Mouse (Mus musculus) hematopoietic stem cell, adult 5-6 weeks (primary cell): Measurements from ENCODE around the gene Chrna10. TPM values are rescaled to one million over a fixed set of nuclear protein-coding genes. Genes with fewer than 3 reads are reported as not detected.

Experiments used
- ATAC-seq, 2 experiments: fragments of 125-278 bp in 1 of 2; replicated peaks in 1 of 2; 2 replicates each; pipeline ENCODE4 v1.8.0; 2016 to 2017; ENCODE audit warnings: inconsistent platforms in 2 of 2, mild to moderate bottlenecking in 2 of 2, moderate number of reproducible peaks in 2 of 2, low read depth in 1 of 2, moderate TSS enrichment in 1 of 2; ENCODE audit not compliant: low FRiP score in 2 of 2, poor library complexity in 2 of 2, severe bottlenecking in 2 of 2, insufficient read depth in 1 of 2, low TSS enrichment in 1 of 2
- total RNA-seq: library from RNA; stranded (forward); fragments of 172-1452, 232-1000 nt; gene quantifications from 2 replicates; pipeline ENCODE4 v1.2.3, GENCODE M21; 2017

Chrna10 gene
- 0.31 and 0.60 TPM in 2 replicates for total RNA-seq

GRCm38 (mm10) chr7:102116579-102117331, at the start of gene Chrna10:
Gene Chrna10, minus strand, starts transcription at chr7:102116828.
- ATAC-seq: no peak

- no peak for ATAC-seq
These were observed 37.1 kb upstream of the Chrna10 start for GRCm38 (mm10) chr7:102153691-102154090.

DNA sequence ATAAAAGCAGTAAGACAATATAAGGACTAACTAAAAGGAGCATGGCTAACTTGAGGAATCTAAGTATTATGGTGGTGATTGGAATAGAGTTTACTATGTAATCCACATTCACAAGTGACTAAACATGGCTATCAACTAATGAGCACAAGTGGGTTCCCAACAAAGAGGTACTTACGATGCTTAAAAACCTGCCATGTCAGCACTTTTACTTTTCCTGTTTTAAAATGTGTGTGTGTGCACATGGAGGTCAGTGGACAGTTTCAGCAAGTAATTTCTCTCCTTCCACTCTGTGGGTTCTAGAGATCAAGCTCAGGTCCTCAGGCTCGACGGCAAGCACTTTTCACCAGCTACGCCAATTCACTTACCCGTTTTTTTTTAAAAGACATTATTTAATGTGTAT, 21.3 kb upstream of the Chrna10 start:
- no peak for ATAC-seq

DNA sequence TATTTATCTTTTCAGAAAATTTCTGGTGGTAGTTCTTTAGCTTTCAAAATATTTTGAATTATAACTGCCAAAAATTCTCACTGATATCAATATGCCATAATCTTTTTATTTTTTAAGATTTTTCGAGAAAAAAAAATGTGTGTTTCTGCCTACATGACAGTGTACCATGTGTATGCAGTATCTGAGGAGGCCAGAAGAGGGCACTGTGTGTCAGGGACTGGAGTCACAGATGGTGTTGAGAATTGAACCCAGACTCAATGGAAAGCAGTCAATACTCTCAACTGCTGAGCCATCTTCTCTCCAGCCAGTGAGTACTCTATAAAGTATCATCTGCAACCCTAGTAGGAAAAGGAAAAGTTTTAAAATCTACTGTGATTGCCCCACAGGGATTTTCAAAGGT, 20.8 kb upstream of the Chrna10 start:
- ATAC-seq: peak in 1 of 2 experiments; percentile 66; a peak in 1 of 4 replicates

- ATAC-seq: no peak
These were observed 15.8 kb upstream of the Chrna10 start for GRCm38 (mm10) chr7:102132395-102132794.

GRCm38 (mm10) chr7:102120326-102120725, 3.7 kb upstream of the Chrna10 start:
- no peak for ATAC-seq

DNA sequence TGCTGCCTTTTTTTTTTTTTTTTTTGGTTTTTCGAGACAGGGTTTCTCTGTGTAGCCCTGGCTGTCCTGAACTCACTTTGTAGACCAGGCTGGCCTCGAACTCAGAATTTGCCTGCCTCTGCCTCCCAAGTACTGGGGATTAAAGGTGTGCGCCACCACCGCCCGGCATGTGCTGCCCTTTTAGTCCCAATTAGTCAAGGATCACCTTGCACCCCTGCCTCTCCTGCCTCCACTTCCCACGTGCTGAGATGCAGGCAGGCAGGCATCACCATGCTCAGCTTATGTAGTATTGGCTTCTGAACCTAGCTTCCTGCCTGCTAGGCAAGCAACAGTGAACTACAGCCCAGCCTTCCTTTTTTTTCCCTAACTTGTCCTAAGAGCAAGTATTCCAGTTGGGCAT, 754 bp upstream of the Chrna10 start:
- ATAC-seq: no peak

GRCm38 (mm10) chr7:102113151-102113729, 3.4 kb downstream of the Chrna10 start:
- ATAC-seq: no peak

- no peak for ATAC-seq
These were observed 6.9 kb downstream of the Chrna10 start for GRCm38 (mm10) chr7:102109746-102110145.

GRCm38 (mm10) chr7:102109171-102109570, 7.5 kb downstream of the Chrna10 start, which contains the start of gene Art5:
Gene Art5, minus strand, starts transcription at chr7:102109489.
- no peak for ATAC-seq

DNA sequence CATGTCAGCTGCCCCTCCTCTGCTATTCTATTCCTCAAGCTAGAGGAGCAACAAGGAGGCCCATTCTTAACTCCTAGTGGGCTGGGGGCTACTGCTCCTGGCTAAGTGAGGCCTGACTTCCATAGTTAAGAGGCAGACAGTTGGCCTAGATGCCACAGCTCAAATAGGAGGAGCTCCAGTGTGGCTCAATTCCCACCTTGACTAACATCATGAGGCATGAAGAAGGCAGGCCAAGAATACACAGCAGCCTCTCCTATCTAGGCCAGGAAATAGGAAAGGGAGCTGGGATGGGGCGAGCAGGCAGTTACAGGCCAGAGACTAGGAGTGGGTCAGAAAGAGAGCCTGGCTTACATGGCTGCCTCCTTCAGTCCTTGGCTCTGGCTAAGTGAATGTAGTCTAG, 8.4 kb downstream of the Chrna10 start:
- no peak for ATAC-seq

DNA sequence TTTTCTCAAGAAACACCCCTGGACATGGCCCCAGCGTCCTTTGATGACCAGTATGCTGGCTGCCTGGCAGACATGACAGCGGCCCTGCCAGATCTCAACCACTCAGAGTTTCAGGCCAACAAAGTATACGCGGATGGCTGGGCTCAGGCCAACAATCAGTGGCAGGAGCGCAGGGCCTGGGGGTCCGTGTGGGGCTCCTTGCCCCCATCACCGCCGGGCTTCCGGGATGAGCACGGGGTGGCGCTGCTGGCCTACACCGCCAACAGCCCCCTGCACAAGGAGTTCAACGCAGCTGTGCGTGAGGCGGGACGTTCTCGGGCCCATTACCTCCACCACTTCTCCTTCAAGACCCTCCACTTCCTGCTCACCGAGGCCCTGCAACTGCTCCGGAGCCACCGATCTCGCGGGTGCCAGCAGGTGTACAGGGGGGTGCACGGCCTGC, 9.9 kb downstream of the Chrna10 start:
- ATAC-seq: peak in 1 of 2 experiments; percentile 43; a peak in 1 of 4 replicates

GRCm38 (mm10) chr7:102104126-102104525, 12.5 kb downstream of the Chrna10 start:
- ATAC-seq: no peak

- ATAC-seq: no peak
These were observed 13.1 kb downstream of the Chrna10 start for GRCm38 (mm10) chr7:102103555-102103954.

GRCm38 (mm10) chr7:102102696-102103095, 13.9 kb downstream of the Chrna10 start:
- no peak for ATAC-seq

- no peak for ATAC-seq
These were observed 14.4 kb downstream of the Chrna10 start for GRCm38 (mm10) chr7:102102241-102102640.

DNA sequence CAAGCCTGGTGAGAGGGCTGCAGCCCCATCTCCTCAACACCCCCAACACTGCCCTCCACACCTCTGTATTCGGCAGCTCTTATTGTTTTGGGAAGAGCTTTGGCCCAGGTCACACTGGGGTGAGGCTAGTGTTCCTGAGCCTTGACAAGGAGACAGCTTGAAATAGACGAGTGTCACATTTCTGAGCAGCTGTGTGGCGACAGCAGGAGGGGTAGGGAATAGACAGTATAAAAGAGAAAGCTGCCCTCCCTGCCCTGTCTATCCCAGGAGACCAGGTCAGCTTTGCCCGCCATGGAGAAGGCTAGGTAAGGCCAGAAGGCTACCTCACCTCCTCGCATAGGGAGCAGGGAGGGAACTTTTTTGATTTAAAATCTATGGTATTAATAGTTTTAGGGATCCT, 15.1 kb downstream of the Chrna10 start, which contains the start of gene Art1:
Gene Art1 (plus strand): TSS at position 257 of the 400 bp plus-strand sequence.
- no peak for ATAC-seq

- no peak for ATAC-seq
These were observed 15.8 kb downstream of the Chrna10 start for GRCm38 (mm10) chr7:102100868-102101267.
